Comparison of ENCODE assay signal across 12 mouse cellular contexts in the genomic region with DNA sequence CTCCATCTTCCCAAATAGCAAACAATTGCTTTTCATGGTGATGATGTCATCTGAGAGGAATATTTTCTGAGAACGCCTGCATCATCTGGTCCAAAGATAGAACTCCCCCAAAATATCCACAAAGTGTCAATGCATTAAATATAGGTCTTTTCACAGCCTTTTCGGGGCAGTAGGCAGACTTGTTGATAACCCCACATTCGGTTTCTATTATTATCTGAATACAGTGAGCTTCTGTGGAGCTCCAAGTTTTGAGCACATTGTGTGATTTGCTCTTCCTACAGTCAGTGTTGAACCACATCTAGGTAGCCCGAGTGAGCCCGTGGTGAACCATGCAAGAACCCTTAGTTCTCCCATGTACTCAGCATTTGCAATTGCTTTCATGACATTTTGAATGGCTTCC.
"Had no signal": no experiment of that assay in that cellular context is flagged by ENCODE, and none has a peak within 500 bp of the region (broad histone marks: within the 10 kb centered on the region; RNA-seq: fewer than 3 reads in every experiment).

No protein-coding gene starts in this region.

- DNase-seq: lung, adult 18-20 months; lung, embryonic 14.5 days; lung, postnatal 10 days; lung, postnatal 4 days; midbrain, embryonic 14.5 days; retina, postnatal 1 day; right cerebral cortex, adult 18-20 months; right cerebral cortex, postnatal 25 days; thymus, adult 18-20 months; thymus, postnatal 14 days; thymus, postnatal 36 days had no signal

- ATAC-seq: midbrain, embryonic 16.5 days had no signal
